Mouse (Mus musculus) small intestine, adult 2 months (tissue): ENCODE data around the gene Anxa4. TPM values are rescaled to one million over a fixed set of nuclear protein-coding genes. Genes with fewer than 3 reads are reported as not detected.

Experiments used
- H3K27ac ChIP-seq: fragments of 200-500 bp; 2 replicates; pipeline ENCODE4 v1.5.1; 2012; ENCODE audit warnings: low read depth, low read length, control low read depth, inconsistent platforms; ENCODE audit not compliant: insufficient read depth
- H3K27me3 ChIP-seq: fragments of 200-500 bp; 2 replicates; pipeline ENCODE4 v1.6.1; 2012; ENCODE audit warnings: mild to moderate bottlenecking, moderate library complexity, low read length, inconsistent platforms; ENCODE audit not compliant: control insufficient read depth, insufficient read depth
- H3K36me3 ChIP-seq: fragments of 200-500 bp; 2 replicates; pipeline ENCODE4 v1.6.1; 2012; ENCODE audit warnings: mild to moderate bottlenecking, low read length, control low read depth, inconsistent platforms; ENCODE audit not compliant: control insufficient read depth, insufficient read depth
- H3K4me1 ChIP-seq: fragments of 200-500 bp; 2 replicates; pipeline ENCODE4 v1.6.1; 2012; ENCODE audit warnings: low read length, inconsistent platforms, mixed read lengths; ENCODE audit not compliant: control insufficient read depth, insufficient read depth, insufficient read length
- H3K4me3 ChIP-seq: fragments of 200-500 bp; 2 replicates; pipeline ENCODE4 v1.5.1; 2012; ENCODE audit warnings: low read depth, mild to moderate bottlenecking, control low read depth, inconsistent platforms, low read length, moderate library complexity
- CTCF ChIP-seq: fragments of 200-500 bp; IDR thresholded peaks from 2 replicates; pipeline ENCODE4 v1.5.1; 2012; ENCODE audit warnings: low read depth, mild to moderate bottlenecking, control low read depth, inconsistent platforms, low read length, moderate library complexity, mixed read lengths; ENCODE audit not compliant: insufficient replicate concordance, insufficient read length; ENCODE audit errors: extremely low read depth
- POLR2A ChIP-seq: fragments of 200-500 bp; IDR thresholded peaks from 2 replicates; pipeline ENCODE4 v1.6.1; 2012; ENCODE audit warnings: low read depth, mild to moderate bottlenecking, control low read depth, inconsistent platforms, low read length, moderate library complexity
- WGBS: fragments of 180-500 bp; shearing (Covaris S2); methylation state at CpG from one replicate; pipeline ENCODE4 v1.1.7; 2018; 5-methylcytosine and 5-hydroxymethylcytosine counted together
- polyA plus RNA-seq: library from polyadenylated mRNA; depleted of rRNA; stranded (reverse); fragments of >200 nt; gene quantifications from 2 replicates; pipeline ENCODE4 v1.2.3, GENCODE M21; 2012

Gene Anxa4
- polyA plus RNA-seq, 1 experiment = 634 TPM

- 17% methylated on average over 8 of the region's 8 CpGs for WGBS
These were observed 23.2 kb upstream of the Anxa4 start for GRCm38 (mm10) chr6:86816586-86816985.

GRCm38 (mm10) chr6:86815436-86815835 lies 22.1 kb upstream of the Anxa4 start:
- H3K4me1 ChIP-seq = no peaks in the 10 kb centered on the region
- no peak overlapping the region for H3K4me3 ChIP-seq
- TF ChIP-seq POLR2A (no peak), CTCF (no peak)
- no peaks in the 10 kb centered on the region for H3K27me3 ChIP-seq
- H3K36me3 ChIP-seq = no peaks in the 10 kb centered on the region
- no peak overlapping the region for H3K27ac ChIP-seq
- 42% methylated on average over 7 of the region's 7 CpGs for WGBS

More at GRCm38 (mm10) chr6:86816586-86816985, 23.2 kb upstream of the Anxa4 start:
- Histone ChIP-seq H3K4me3 (no peak overlapping the region), H3K27ac (no peak overlapping the region), H3K27me3 (no peaks in the 10 kb centered on the region), H3K4me1 (no peaks in the 10 kb centered on the region), H3K36me3 (no peaks in the 10 kb centered on the region)
- TF ChIP-seq CTCF (peak; percentile 52; the same call in 1 of the 2 replicates), POLR2A (no peak)

- Histone ChIP-seq H3K27me3 (no peaks in the 10 kb centered on the region), H3K4me3 (no peak overlapping the region), H3K4me1 (no peaks in the 10 kb centered on the region), H3K27ac (no peak overlapping the region), H3K36me3 (no peaks in the 10 kb centered on the region)
- WGBS = 81% methylated on average over 3 of the region's 3 CpGs
- TF ChIP-seq POLR2A = no peak
- no peak for TF ChIP-seq CTCF
These were observed 21.5 kb upstream of the Anxa4 start for GRCm38 (mm10) chr6:86814926-86815325.

- no peak overlapping the region for H3K4me3 ChIP-seq
- no peak overlapping the region for H3K27ac ChIP-seq
- TF ChIP-seq POLR2A (no peak), CTCF (peak; percentile 52; the same call in 1 of the 2 replicates)
- H3K36me3 ChIP-seq = no peaks in the 10 kb centered on the region
- 27% methylated on average over 3 of the region's 3 CpGs for WGBS
- H3K4me1 ChIP-seq = no peaks in the 10 kb centered on the region
- no peaks in the 10 kb centered on the region for H3K27me3 ChIP-seq
These were observed 20.0 kb upstream of the Anxa4 start for GRCm38 (mm10) chr6:86813341-86813740.

- no peak overlapping the region for H3K4me3 ChIP-seq
- no peaks in the 10 kb centered on the region for H3K36me3 ChIP-seq
- H3K27ac ChIP-seq = no peak overlapping the region
- H3K27me3 ChIP-seq = no peaks in the 10 kb centered on the region
- H3K4me1 ChIP-seq = no peaks in the 10 kb centered on the region
- WGBS = 32% methylated on average over 4 of the region's 4 CpGs
- TF ChIP-seq CTCF (no peak), POLR2A (no peak)
These were observed 19.5 kb upstream of the Anxa4 start for GRCm38 (mm10) chr6:86812919-86813318.

- H3K36me3 ChIP-seq = no peaks in the 10 kb centered on the region
- H3K4me3 ChIP-seq = no peak overlapping the region
- no peak overlapping the region for H3K27ac ChIP-seq
- peaks cover 17% of the 10 kb centered on the region; the same call in 1 of the 2 replicates for H3K4me1 ChIP-seq
- H3K27me3 ChIP-seq = no peaks in the 10 kb centered on the region
- TF ChIP-seq CTCF (peak; percentile 98), POLR2A (no peak)
- under 1% methylated on average over 5 of the region's 5 CpGs for WGBS
These were observed 13.2 kb upstream of the Anxa4 start for GRCm38 (mm10) chr6:86806455-86807086.

- H3K4me1 ChIP-seq = peaks cover 18% of the 10 kb centered on the region; the same call in 1 of the 2 replicates
- H3K27me3 ChIP-seq = no peaks in the 10 kb centered on the region
- no peak overlapping the region for H3K4me3 ChIP-seq
- TF ChIP-seq POLR2A (no peak), CTCF (no peak)
- no peaks in the 10 kb centered on the region for H3K36me3 ChIP-seq
- no peak overlapping the region for H3K27ac ChIP-seq
- WGBS = 81% methylated on average over 3 of the region's 3 CpGs
These were observed 11.3 kb upstream of the Anxa4 start for GRCm38 (mm10) chr6:86804646-86805045.
